Mouse (Mus musculus) bone marrow macrophage, adult 2 months (primary cell): ENCODE measurements around the gene Sept9. TPM values are rescaled to one million over a fixed set of nuclear protein-coding genes. Genes with fewer than 3 reads are reported as not detected.

Source experiments
- H3K27ac ChIP-seq: 2 replicates; pipeline ENCODE4 v1.5.1; 2012; ENCODE audit warnings: low read depth, low read length; ENCODE audit not compliant: insufficient read depth
- H3K4me1 ChIP-seq: 2 replicates; pipeline ENCODE4 v1.6.1; 2012; ENCODE audit warnings: low read length; ENCODE audit not compliant: control insufficient read depth, insufficient read depth
- H3K4me3 ChIP-seq: 2 replicates; pipeline ENCODE4 v1.5.1; 2012; ENCODE audit warnings: mild to moderate bottlenecking, low read length, moderate library complexity; ENCODE audit not compliant: insufficient read depth
- CTCF ChIP-seq: IDR thresholded peaks from 2 replicates; pipeline ENCODE4 v1.5.1; 2012; ENCODE audit warnings: low read depth, mild to moderate bottlenecking, low read length, moderate library complexity
- POLR2A ChIP-seq: IDR thresholded peaks from 2 replicates; pipeline ENCODE4 v1.6.1; 2012; ENCODE audit warnings: mild to moderate bottlenecking, low read depth, low read length, borderline replicate concordance
- polyA plus RNA-seq: library from polyadenylated mRNA; stranded (reverse); fragments of >200 nt; gene quantifications from 2 replicates; pipeline ENCODE4 v1.2.4, GENCODE M21; 2012; ENCODE audit not compliant: missing spikeins, insufficient read depth, insufficient read length

Sept9 gene
- polyA plus RNA-seq, 1 experiment: 123 TPM

GRCm38 (mm10) chr11:117296116-117296499 lies 96.6 kb downstream of the Sept9 start:
- TF ChIP-seq POLR2A (no peak), CTCF (no peak)
- no peaks in the 10 kb centered on the region for H3K4me1 ChIP-seq
- H3K27ac ChIP-seq: no peak overlapping the region
- no peak overlapping the region for H3K4me3 ChIP-seq

GRCm38 (mm10) chr11:117296500-117297189 lies 97.2 kb downstream of the Sept9 start:
- Histone ChIP-seq H3K4me1 (no peaks in the 10 kb centered on the region), H3K27ac (no peak overlapping the region), H3K4me3 (no peak overlapping the region)
- TF ChIP-seq CTCF: no peak
- TF ChIP-seq POLR2A: no peak

DNA sequence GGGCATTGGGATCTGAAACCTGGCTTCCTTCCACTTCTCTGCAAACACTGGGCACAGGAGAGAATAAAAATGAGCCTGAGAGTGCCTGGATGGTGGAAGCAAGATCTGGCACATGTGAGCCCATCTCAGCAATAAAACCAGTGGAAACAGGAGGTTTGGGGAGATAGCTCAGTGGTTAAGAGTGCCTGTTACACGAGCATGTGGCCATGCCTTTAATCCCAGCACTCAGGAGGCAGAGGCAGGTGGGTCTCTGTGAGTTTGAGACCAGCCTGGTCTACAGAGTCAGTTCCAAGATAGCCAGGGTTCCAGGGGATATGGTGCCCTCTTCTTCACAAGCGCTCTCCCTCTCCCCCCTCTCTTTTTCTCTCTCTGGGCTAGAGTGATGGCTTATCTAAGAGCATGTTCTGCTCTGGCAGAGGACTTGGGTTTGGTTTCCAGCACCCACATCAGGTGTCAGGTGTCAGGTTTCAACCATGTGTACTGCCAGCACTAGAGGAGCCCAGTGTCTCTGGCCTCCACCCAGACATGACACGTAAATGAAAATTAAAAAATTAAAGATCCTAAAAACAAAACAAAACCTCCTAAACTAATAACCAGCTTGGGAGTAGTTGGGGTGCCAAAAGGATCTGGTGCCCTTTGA lies 97.8 kb downstream of the Sept9 start:
- Histone ChIP-seq H3K4me1 (no peaks in the 10 kb centered on the region), H3K4me3 (no peak overlapping the region), H3K27ac (no peak overlapping the region)
- TF ChIP-seq CTCF (no peak), POLR2A (no peak)

GRCm38 (mm10) chr11:117299741-117300140 lies 100.3 kb downstream of the Sept9 start:
- Histone ChIP-seq H3K4me1 (no peaks in the 10 kb centered on the region), H3K4me3 (no peak overlapping the region), H3K27ac (no peak overlapping the region)
- TF ChIP-seq POLR2A (no peak), CTCF (no peak)

- no peaks in the 10 kb centered on the region for H3K4me1 ChIP-seq
- peak; percentile 74 for TF ChIP-seq CTCF
- TF ChIP-seq POLR2A: no peak
- no peak overlapping the region for H3K27ac ChIP-seq
- no peak overlapping the region for H3K4me3 ChIP-seq
These were observed 101.3 kb downstream of the Sept9 start for GRCm38 (mm10) chr11:117300809-117301208.

GRCm38 (mm10) chr11:117301716-117302115 lies 102.3 kb downstream of the Sept9 start:
- Histone ChIP-seq H3K4me1 (peaks cover 3% of the 10 kb centered on the region; the same call in 1 of the 2 replicates), H3K4me3 (no peak overlapping the region), H3K27ac (no peak overlapping the region)
- TF ChIP-seq POLR2A: no peak
- TF ChIP-seq CTCF: no peak

GRCm38 (mm10) chr11:117302371-117302770 lies 102.9 kb downstream of the Sept9 start:
- no peak for TF ChIP-seq CTCF
- no peak for TF ChIP-seq POLR2A
- peaks cover 9% of the 10 kb centered on the region for H3K4me1 ChIP-seq
- H3K27ac ChIP-seq: no peak overlapping the region
- no peak overlapping the region for H3K4me3 ChIP-seq

GRCm38 (mm10) chr11:117305509-117306188 lies 106.2 kb downstream of the Sept9 start:
- no peak for TF ChIP-seq POLR2A
- TF ChIP-seq CTCF: no peak
- no peak overlapping the region for H3K4me3 ChIP-seq
- H3K27ac ChIP-seq: no peak overlapping the region
- H3K4me1 ChIP-seq: peaks cover 26% of the 10 kb centered on the region

GRCm38 (mm10) chr11:117306311-117307088 lies 107.0 kb downstream of the Sept9 start:
- H3K4me3 ChIP-seq: no peak overlapping the region
- TF ChIP-seq POLR2A: no peak
- no peak for TF ChIP-seq CTCF
- peaks cover 28% of the 10 kb centered on the region for H3K4me1 ChIP-seq
- H3K27ac ChIP-seq: no peak overlapping the region
